Mouse (Mus musculus) midbrain, embryonic 14.5 days (tissue): ENCODE measurements around the gene Dnase1l3. TPM values are rescaled to one million over a fixed set of nuclear protein-coding genes. Genes with fewer than 3 reads are reported as not detected.

ENCODE experiments used
- ATAC-seq: fragments of 200-750 bp; cut with Nextera tagmentation; 2 replicates; pipeline ENCODE4 v1.8.0; 2017; ENCODE audit warnings: moderate number of reproducible peaks, moderate library complexity; ENCODE audit not compliant: low FRiP score, low TSS enrichment
- DNase-seq: peaks from one replicate; pipeline ENCODE4 v3.0.0-alpha.2; 2015
- H3K27ac ChIP-seq: fragments of 300-500 bp; sonication (generic); replicated peaks from 2 replicates; pipeline ENCODE4 v1.5.1; 2014; ENCODE audit warnings: mild to moderate bottlenecking, low read depth, low read length, moderate library complexity
- H3K27me3 ChIP-seq: fragments of 300-500 bp; sonication (generic); 2 replicates; pipeline ENCODE4 v1.6.1; 2014; ENCODE audit warnings: low read length, control low read depth, mixed read lengths; ENCODE audit not compliant: control insufficient read depth, insufficient read depth
- H3K36me3 ChIP-seq: fragments of 300-500 bp; sonication (generic); 2 replicates; pipeline ENCODE4 v1.6.1; 2014; ENCODE audit warnings: low read length, control low read depth; ENCODE audit not compliant: control insufficient read depth, insufficient read depth
- H3K4me1 ChIP-seq: fragments of 300-500 bp; sonication (generic); 2 replicates; pipeline ENCODE4 v1.6.1; 2014; ENCODE audit warnings: mild to moderate bottlenecking, antibody characterized with exemption, low read length, control low read depth; ENCODE audit not compliant: control insufficient read depth, insufficient read depth
- H3K4me2 ChIP-seq: fragments of 300-500 bp; sonication (generic); 2 replicates; pipeline ENCODE4 v1.6.1; 2014; ENCODE audit warnings: mild to moderate bottlenecking, low read length, moderate library complexity
- H3K4me3 ChIP-seq: fragments of 300-500 bp; sonication (generic); replicated peaks from 2 replicates; pipeline ENCODE4 v1.5.1; 2014; ENCODE audit warnings: low read depth, low read length
- H3K9ac ChIP-seq: fragments of 300-500 bp; sonication (generic); replicated peaks from 2 replicates; pipeline ENCODE4 v1.6.1; 2014; ENCODE audit warnings: mild to moderate bottlenecking, low read length, moderate library complexity
- H3K9me3 ChIP-seq: fragments of 300-500 bp; sonication (generic); 2 replicates; pipeline ENCODE4 v1.6.1; 2016; ENCODE audit warnings: low read length, control low read depth, mixed read lengths; ENCODE audit not compliant: control insufficient read depth
- WGBS: fragments of 180-500 bp; shearing (Covaris S2); extraction: QIAGEN DNeasy Blood & Tissue Kit; methylation state at CpG from one replicate; pipeline ENCODE4 v1.1.7; 2014; 5-methylcytosine and 5-hydroxymethylcytosine counted together
- polyA plus RNA-seq: library from polyadenylated mRNA; unstranded; fragments of >200 nt; fragmentation: Nextera tagmentation; extraction: Ambion mirVana; gene quantifications from 2 replicates; pipeline ENCODE4 v1.2.1, GENCODE M21; 2014

Gene Dnase1l3
- polyA plus RNA-seq, 1 experiment from 2014 or later, result 0.09 TPM

DNA sequence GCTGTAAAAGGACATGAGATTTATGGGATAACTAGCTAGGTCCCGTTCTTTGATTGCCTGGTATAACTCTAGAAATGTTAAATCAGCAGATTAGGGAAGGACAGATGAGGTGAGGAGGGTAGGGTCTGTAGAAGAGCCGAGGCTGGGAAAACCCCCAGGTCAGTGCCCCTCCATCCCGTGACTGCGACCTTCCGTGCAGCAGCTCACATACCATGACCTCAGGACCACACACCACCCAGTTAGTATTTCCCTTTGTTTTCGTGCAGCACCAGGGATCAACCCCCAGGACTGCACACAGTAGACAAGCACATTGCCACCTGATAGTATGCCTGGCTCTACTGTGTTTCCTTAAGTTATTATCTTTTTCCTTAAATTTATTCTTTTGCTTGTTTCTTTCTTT, 30.1 kb upstream of the Dnase1l3 start:
- H3K9me3 ChIP-seq, result no peaks in the 10 kb centered on the region
- ATAC-seq, result no peak
- no peaks in the 10 kb centered on the region for H3K4me1 ChIP-seq
- H3K9ac ChIP-seq, result no peak overlapping the region
- peaks cover 3% of the 10 kb centered on the region; the same call in 1 of the 2 replicates for H3K36me3 ChIP-seq
- 70% methylated on average over 6 of the region's 6 CpGs for WGBS
- H3K4me3 ChIP-seq, result no peak overlapping the region
- no peak for DNase-seq
- no peak overlapping the region for H3K27ac ChIP-seq
- no peak overlapping the region for H3K4me2 ChIP-seq
- no peaks in the 10 kb centered on the region for H3K27me3 ChIP-seq

DNA sequence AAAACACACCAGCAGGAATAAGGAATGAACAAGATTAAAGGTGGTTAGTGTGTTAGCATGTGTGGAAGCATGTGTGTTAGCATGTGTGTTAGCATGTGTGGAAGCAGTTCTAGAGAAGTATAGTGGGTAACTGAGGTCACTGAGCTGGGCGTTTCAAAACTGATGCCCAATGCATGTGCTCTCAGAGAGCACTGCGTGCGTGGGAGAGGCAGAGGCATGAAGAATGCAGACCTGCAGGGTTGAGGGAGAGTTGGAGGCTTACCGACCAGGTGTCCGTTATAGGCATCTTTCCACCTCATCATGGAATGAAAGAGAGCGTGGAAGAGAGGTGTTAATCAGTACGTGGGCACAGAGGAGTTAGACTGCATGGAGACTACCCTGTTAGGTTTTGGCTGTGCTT, 26.2 kb upstream of the Dnase1l3 start:
- H3K4me1 ChIP-seq, result no peaks in the 10 kb centered on the region
- WGBS, result 89% methylated on average over 7 of the region's 7 CpGs
- no peak for ATAC-seq
- no peak overlapping the region for H3K4me2 ChIP-seq
- no peaks in the 10 kb centered on the region for H3K27me3 ChIP-seq
- no peak for DNase-seq
- H3K36me3 ChIP-seq, result no peaks in the 10 kb centered on the region
- H3K9me3 ChIP-seq, result no peaks in the 10 kb centered on the region
- H3K4me3 ChIP-seq, result no peak overlapping the region
- H3K27ac ChIP-seq, result no peak overlapping the region
- no peak overlapping the region for H3K9ac ChIP-seq

GRCm38 (mm10) chr14:8020011-8020410, 25.6 kb upstream of the Dnase1l3 start:
- Histone ChIP-seq H3K9ac (no peak overlapping the region), H3K4me1 (no peaks in the 10 kb centered on the region), H3K27ac (no peak overlapping the region), H3K9me3 (no peaks in the 10 kb centered on the region), H3K27me3 (no peaks in the 10 kb centered on the region), H3K4me3 (no peak overlapping the region), H3K36me3 (no peaks in the 10 kb centered on the region), H3K4me2 (no peak overlapping the region)
- no peak for DNase-seq
- 100% methylated on average over 1 of the region's 1 CpGs for WGBS
- no peak for ATAC-seq

DNA sequence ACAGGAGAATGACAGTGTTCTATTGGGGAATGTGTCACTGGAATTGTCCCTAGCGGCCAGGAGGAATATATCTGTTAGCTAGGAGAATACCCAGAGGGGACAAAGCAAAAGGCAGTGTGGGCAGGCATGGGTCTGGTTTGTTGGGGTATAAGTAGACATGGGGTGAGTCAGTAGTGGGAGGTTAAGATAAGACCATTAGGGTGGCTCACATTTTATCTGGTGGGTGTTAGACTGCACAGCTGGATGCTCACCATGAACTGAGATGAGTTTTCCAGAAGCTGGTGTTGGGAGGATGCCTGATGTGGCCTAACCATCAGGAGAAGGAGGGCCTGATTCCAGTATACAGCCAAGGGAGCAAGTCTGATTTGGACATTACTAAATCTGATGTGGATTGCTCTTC, 22.6 kb upstream of the Dnase1l3 start:
- Histone ChIP-seq H3K27ac (no peak overlapping the region), H3K9me3 (no peaks in the 10 kb centered on the region), H3K4me3 (no peak overlapping the region), H3K4me2 (no peak overlapping the region), H3K36me3 (no peaks in the 10 kb centered on the region), H3K4me1 (no peaks in the 10 kb centered on the region), H3K9ac (no peak overlapping the region), H3K27me3 (no peaks in the 10 kb centered on the region)
- no peak for ATAC-seq
- WGBS, result 79% methylated on average over 1 of the region's 1 CpGs
- DNase-seq, result no peak

DNA sequence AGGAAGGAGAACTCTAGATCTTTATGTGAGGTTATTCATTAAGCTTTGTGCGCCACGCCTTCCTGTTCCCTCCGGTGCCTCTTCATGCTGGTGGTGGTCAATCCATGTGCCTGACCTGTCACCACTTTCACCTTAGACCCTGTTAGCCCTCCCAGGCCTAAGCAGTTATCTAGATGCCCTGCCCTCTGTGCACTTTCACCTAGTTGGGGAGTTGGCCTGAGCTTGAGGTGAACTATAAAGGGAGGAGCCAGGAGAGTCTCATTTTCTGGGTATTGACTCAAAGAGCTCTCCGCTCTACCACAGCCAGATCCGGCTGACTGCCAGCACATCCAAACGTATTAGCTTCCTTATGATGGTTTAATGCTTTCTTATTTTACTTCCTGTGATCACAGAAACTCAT, 21.9 kb upstream of the Dnase1l3 start:
- H3K9me3 ChIP-seq, result no peaks in the 10 kb centered on the region
- no peak overlapping the region for H3K4me2 ChIP-seq
- no peak for ATAC-seq
- H3K36me3 ChIP-seq, result no peaks in the 10 kb centered on the region
- H3K27ac ChIP-seq, result no peak overlapping the region
- H3K4me3 ChIP-seq, result no peak overlapping the region
- 90% methylated on average over 6 of the region's 6 CpGs for WGBS
- H3K4me1 ChIP-seq, result no peaks in the 10 kb centered on the region
- no peaks in the 10 kb centered on the region for H3K27me3 ChIP-seq
- no peak for DNase-seq
- H3K9ac ChIP-seq, result no peak overlapping the region

DNA sequence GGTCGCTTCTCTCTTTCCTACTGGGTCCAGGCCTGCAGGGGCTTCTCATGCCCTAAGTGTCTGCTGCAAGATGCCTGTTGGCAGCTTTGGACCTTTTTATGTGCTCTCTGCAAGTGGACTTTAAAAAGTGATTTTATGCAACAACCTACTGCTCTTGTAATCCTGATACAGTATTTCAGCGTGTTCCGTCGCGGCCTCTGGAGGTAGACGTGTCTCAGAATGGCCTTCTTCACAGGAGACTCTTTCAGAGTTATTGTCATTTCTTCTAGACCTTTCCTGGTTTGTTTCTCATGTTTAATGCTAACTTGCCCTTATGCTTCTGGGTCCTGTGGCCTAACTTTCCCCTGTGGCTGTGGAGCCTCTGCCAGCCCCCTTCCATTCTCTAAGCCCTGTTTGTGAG, 21.4 kb upstream of the Dnase1l3 start:
- H3K4me1 ChIP-seq, result no peaks in the 10 kb centered on the region
- H3K36me3 ChIP-seq, result no peaks in the 10 kb centered on the region
- no peak overlapping the region for H3K4me2 ChIP-seq
- H3K27ac ChIP-seq, result no peak overlapping the region
- no peaks in the 10 kb centered on the region for H3K27me3 ChIP-seq
- DNase-seq (no peak), ATAC-seq (no peak)
- no peak overlapping the region for H3K4me3 ChIP-seq
- H3K9ac ChIP-seq, result no peak overlapping the region
- no peaks in the 10 kb centered on the region for H3K9me3 ChIP-seq
- 96% methylated on average over 6 of the region's 6 CpGs for WGBS

- Histone ChIP-seq H3K27ac (no peak overlapping the region), H3K4me1 (no peaks in the 10 kb centered on the region), H3K36me3 (no peaks in the 10 kb centered on the region), H3K4me2 (no peak overlapping the region), H3K4me3 (no peak overlapping the region), H3K27me3 (no peaks in the 10 kb centered on the region), H3K9me3 (no peaks in the 10 kb centered on the region), H3K9ac (no peak overlapping the region)
- DNase-seq (no peak), ATAC-seq (no peak)
- 71% methylated on average over 6 of the region's 6 CpGs for WGBS
These were observed 17.6 kb upstream of the Dnase1l3 start for GRCm38 (mm10) chr14:8011938-8012337.

DNA sequence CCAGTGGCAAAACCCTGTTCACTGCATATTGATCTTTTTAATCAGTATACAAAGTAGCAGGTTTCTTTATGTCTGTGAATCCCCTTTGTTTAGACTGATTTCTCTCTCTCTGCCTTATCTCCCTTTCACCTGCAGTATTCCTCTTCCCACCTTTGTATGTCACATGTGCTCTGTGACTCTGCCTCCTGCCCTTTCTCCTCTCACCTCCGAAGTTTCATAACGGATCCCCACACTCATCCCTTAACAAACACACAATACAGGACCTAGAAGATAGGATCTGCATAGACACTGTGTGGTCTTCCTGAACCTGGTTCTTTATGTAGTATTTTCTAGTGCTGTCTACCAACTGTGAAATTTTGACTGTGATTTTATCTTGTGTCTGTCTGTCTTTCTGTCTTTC, 16.9 kb upstream of the Dnase1l3 start:
- Histone ChIP-seq H3K4me2 (no peak overlapping the region), H3K4me3 (no peak overlapping the region), H3K9ac (no peak overlapping the region), H3K27me3 (no peaks in the 10 kb centered on the region), H3K36me3 (no peaks in the 10 kb centered on the region), H3K4me1 (no peaks in the 10 kb centered on the region), H3K27ac (no peak overlapping the region), H3K9me3 (no peaks in the 10 kb centered on the region)
- ATAC-seq (no peak), DNase-seq (no peak)
- WGBS, result 86% methylated on average over 2 of the region's 2 CpGs

DNA sequence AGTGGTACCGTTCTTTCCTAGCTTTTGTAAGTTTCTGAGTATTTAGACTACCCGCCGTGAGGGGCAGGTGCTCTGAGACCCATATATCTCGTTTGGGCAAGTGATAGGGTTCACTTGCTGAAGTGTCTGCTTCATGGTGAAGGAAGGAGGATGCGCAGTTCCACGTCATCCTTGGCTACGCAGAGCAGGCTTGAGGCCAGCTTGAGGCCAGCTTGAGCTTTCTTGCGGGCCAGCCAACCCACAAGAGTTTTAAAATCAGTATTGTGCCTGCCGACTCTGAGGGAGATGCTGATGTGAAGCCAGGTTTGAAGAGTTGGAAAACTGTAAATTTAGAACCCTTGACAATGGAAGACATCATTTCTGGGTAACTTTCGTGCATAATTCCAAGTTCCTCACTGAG, 13.6 kb upstream of the Dnase1l3 start:
- Histone ChIP-seq H3K4me2 (no peak overlapping the region), H3K27me3 (no peaks in the 10 kb centered on the region), H3K9ac (no peak overlapping the region), H3K36me3 (no peaks in the 10 kb centered on the region), H3K4me3 (no peak overlapping the region), H3K4me1 (peaks cover 7% of the 10 kb centered on the region), H3K9me3 (no peaks in the 10 kb centered on the region), H3K27ac (no peak overlapping the region)
- DNase-seq, result no peak
- no peak for ATAC-seq
- WGBS, result 87% methylated on average over 10 of the region's 10 CpGs
